Mouse (Mus musculus) cerebellum, adult 2 months (tissue): ENCODE results near the gene Sptlc2.

Experiments
- CTCF ChIP-seq: fragments of 200-500 bp; IDR thresholded peaks from 2 replicates; pipeline ENCODE4 v1.5.1; 2011; ENCODE audit warnings: low read depth, mild to moderate bottlenecking, control low read depth, low read length, moderate library complexity, borderline replicate concordance; ENCODE audit not compliant: insufficient read depth
- POLR2A ChIP-seq: fragments of 200-500 bp; IDR thresholded peaks from 2 replicates; pipeline ENCODE4 v1.6.1; 2011; ENCODE audit warnings: low read length, control low read depth, borderline replicate concordance; ENCODE audit not compliant: insufficient read depth

GRCm38 (mm10) chr12:87348029-87348428 is 40.1 kb downstream of the Sptlc2 start:
- TF ChIP-seq POLR2A, result no peak
- TF ChIP-seq CTCF, result no peak
